Mouse (Mus musculus) urinary bladder, postnatal 25 days (tissue): ENCODE results near the gene Taar7e.
"Not testable (repeated sequence)": the region's sequence is repeated elsewhere in the genome, so short reads cannot be mapped to it uniquely, and the experiment has no call there.

Experiments used
- DNase-seq: peaks from one replicate; pipeline ENCODE4 v3.0.0; 2022; ENCODE audit warnings: low spot score

The Taar7e gene

DNA sequence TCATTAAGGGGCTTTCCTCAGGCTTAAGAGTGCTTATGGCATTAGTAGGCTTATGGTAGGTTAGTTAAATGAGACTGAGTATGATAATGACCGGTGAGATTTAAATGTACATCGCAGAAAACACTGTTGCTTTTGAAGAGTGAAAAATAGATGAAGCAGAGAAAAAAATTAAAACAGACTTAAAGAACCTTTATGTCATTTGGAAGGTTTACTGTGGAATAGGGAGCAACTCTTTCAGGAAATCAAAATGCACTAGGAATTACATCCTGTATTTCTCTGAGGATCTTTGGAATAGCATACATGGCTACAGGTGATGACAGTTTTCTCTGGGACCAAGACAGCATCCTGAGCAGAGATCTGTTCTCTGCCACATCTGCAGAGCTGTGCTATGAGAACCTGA is at the start of gene Taar7e:
Gene Taar7e (plus strand): TSS at position 301 of the 400 bp plus-strand sequence.
- no peak for DNase-seq

DNA sequence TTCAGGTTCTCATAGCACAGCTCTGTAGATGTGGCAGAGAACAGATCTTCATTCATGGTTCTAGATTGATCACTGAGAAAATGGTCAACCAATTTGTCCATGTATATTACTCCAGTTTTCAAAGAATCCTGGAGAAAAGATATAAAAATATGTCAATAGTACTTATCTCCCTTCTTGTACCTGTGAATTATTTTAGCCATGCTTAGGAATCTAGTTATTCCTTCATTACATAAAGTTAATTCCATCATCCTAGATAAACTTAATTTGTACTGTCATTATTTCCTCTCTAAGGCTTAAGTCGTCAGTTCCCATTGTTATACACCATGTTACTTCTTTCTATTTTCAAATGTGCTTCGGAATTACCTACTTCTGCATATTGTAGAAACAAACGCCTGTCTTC is 44.0 kb upstream of the Taar7e start, which contains the start of gene Taar7a:
Gene Taar7a (minus strand): TSS at position 101 of the 400 bp plus-strand sequence.
- no peak for DNase-seq

DNA sequence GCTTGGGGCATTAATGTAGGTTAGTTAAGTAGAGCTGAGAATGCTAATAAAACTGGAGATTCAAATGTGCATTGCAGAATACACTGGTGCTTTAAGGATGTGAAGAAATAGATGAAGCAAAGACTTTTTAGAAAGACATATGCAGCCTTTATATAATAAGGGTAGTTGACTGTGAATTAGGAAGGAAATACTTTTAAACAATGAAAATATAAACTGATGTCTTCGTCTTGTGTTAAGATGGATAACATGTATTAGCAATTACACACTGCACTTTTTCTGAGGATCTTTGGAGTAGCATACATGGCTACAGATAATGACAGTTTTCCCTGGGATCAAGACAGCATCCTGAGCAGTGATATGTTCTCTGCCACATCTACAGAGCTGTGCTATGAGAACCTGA is 37.8 kb upstream of the Taar7e start, which contains the start of gene Taar7b:
Gene Taar7b (plus strand): TSS at position 301 of the 400 bp plus-strand sequence.
- DNase-seq = no peak

DNA sequence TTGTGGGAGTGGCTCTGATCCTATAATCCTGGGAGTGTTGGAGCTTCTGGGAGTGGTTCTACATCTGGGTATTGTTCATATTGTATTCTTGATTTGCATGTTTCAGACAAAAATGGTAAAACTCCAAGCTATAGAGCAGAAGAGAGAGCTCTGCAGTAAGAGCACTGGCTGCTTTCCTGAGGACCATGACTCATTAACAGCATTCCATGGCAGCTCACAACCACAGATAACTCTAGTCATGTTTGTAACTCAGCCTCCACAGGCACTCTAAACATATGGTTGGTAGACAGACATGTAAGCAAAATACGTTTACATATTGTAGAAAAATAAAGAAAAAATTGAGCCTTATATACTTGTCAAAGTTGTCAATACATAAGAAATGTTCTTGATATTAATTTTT is 31.0 kb upstream of the Taar7e start:
- DNase-seq = no peak

DNA sequence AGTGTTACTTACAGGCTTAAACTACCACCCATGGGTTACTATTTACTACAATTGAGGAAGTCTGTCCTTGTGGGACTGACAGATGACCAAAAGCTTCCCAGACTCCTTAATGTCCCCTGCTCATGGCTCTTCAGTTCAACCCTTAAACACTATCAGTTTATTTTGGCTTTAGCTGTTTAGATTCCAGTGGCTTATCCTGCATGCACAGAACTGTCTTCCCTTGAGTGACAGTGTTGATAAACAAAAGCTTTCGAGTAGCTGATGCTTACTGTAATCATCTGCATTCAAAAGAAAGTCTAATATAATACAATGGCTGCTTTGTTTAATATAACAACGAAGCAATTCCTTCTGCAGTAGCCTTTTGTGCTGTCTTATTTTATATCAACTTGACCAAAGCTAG is 30.4 kb upstream of the Taar7e start:
- no peak for DNase-seq

DNA sequence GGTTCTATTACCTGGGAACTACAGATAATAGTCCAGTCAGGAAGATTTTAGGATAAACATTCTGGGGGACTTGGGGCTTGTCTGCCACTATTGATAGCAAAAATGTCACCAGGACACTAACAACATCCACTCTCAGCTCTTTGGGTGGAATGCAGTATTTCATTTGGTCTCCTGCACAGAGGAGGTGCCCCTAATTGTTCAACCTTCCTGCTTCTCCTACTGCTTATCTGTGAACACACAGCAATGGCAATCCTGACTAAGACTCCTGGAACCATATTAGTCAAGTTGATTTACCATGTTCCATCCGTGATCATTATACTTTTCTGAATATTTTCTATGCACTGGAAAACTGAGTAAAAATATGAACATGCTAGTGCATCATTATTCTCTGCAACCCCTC is 29.3 kb upstream of the Taar7e start:
- no peak for DNase-seq

DNA sequence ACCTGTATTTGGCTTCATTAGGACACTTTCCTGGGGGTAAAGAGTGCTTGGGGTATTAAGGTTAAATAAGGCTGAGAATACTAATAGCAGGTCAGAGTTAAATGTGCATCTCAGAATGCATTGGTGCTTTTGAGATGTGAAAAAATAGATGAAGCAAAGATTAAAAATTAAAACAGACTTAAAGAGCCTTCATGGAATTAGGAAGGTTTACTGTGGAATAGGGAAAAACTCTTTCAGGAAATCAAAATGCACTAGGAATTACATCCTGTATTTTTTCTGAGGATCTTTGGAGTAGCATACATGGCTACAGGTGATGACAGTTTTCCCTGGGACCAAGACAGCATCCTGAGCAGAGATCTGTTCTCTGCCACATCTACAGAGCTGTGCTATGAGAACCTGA is 10.5 kb upstream of the Taar7e start, which contains the start of gene Taar7d:
Gene Taar7d (plus strand): TSS at position 301 of the 400 bp plus-strand sequence.
- DNase-seq = no peak

DNA sequence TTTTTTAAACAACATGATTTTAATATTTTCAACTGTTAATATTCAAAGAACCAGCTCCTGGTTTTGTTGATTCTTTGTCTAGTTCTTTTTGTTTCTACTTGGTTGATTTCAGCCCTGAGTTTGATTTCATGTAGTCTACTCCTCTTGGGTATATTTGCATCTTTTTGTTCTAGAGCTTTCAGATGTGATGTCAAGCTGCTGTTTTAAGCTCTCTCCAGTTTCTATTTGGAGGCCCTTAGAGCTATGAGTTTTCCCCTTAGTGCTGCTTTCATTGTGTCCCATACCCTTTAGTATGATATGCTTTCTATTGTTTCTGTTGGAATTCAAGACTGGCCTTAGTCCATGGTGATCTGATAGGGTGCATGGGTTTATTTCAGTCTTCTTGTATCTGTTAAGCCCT is 6.1 kb upstream of the Taar7e start:
- DNase-seq = no peak

DNA sequence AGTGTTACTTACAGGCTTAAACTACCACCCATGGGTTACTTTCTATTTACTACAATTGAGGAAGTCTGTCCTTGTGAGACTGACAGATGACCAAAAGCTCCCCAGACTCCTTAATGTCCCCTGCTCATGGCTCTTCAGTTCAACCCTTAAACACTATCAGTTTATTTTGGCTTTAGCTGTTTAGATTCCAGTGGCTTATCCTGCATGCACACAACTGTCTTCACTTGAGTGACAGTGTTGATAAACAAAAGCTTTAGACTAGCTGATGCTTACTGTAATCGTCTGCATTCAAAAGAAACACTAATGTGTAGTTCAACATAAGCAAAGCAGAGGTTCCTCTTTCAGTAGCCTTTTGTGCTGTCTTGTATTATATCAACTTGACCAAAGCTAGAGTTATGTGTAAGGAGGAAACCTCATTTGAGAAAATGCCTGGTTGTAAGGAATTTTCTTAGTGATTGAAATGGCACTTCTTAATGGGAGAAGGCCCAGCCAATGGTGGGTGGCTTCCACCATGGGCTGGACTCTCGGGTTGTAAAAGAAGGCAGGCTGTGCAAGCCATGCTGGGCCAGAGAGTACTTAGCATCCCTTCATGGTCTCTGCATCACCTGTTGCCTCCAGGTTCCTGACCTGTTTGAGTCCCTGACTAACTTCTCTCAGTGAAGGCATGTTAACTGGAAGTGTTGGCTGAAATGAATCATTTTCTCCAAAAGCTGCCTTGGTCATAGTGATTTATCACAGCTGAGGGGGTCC is 2.9 kb downstream of the Taar7e start:
- DNase-seq = no peak

DNA sequence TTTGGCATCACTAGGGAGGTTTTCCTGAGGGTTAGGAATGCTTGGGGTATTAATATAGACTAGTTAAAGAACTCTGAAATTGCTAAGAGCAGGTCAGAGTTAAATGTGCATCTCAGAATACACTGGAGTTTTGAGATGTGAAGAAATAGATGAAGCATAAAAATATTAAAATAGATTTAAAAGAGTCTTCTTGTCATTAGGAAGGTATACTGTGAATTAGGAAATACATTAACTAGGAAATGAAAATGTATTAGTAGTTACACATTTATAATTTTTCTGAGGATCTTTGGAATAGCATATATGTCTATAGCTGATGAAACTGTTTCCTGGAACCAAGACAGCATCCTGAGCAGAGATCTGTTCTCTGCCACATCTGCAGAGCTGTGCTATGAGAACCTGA is 11.8 kb downstream of the Taar7e start, which contains the start of gene Taar7f:
Gene Taar7f (plus strand): TSS at position 301 of the 400 bp plus-strand sequence.
- DNase-seq = no peak

DNA sequence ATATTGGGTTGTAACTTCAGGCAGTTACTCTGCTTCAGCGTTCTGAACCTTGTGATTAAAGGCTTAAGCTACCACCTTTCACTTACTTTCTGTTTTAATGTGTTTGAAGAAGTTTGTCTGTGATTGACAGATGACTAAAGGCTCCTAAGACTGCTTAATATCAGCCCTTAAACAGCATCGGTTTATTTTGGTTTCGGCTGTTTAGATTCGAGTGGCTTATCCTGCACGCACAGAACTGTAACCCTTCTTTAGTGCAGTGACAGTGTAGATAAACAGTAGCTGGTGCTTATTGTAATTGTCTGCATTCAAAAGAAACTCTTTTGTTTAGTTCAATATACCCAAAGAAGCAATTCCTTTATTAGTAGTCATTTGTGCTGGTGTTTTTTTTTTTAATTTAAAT is 14.6 kb downstream of the Taar7e start:
- no peak for DNase-seq

DNA sequence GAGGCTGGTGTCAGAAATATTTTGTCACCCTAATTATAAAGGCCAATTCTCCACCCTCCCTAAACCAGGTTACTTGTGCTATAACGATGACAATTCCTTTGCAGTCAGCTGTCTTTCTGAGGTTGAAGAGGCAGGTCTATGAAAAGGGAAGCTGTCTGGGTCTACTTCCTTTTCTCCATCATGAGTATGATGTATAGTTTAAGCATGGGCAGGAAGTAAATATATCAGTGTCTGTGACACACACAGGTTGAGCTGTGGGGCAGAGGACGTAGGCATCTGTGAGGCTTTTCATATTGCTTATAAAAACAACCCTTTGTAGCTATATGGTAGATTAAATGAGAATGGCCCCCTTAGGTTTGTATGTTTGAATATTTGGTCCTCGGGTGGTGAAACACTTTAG is 21.6 kb downstream of the Taar7e start:
- DNase-seq = no peak

DNA sequence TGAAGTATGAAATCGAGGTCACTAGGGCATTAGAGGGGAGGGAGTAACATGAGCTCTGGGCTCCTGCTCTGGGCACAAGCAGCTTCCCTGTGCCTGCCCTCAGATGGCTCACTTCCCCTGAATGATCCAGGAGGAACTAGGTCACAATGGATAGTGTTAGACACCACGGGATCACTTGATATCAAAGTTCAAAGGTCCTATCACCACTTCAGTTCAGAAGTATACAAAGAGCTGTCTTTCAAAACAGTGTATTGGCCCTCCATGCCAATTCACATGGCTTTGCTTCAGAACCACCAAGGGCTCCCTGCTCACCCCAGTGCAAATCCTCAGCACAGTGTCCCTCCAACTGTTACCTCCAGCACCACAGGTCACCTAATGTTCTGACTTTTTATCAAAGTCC is 37.3 kb downstream of the Taar7e start:
- not testable (repeated sequence) for DNase-seq

DNA sequence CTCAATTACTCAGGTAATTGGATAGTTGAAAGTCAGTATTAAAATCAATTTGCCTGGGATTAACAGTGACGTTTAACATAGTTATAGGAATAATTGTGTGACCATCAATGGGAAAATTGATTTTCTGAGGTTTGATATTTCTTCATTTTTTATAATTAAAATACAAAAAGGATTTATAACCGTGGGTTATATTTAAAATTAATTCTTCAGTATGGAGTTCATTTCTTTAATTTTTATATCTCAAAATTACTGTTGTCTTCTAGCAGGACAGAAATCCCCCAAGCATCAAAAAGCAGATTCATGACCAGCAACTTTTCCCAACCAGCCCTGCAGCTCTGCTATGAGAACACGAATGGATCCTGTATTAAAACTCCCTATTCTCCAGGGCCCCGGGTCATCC is 38.8 kb downstream of the Taar7e start, which contains the start of gene Taar8a:
Gene Taar8a (plus strand): TSS at position 301 of the 400 bp plus-strand sequence.
- not testable (repeated sequence) for DNase-seq

DNA sequence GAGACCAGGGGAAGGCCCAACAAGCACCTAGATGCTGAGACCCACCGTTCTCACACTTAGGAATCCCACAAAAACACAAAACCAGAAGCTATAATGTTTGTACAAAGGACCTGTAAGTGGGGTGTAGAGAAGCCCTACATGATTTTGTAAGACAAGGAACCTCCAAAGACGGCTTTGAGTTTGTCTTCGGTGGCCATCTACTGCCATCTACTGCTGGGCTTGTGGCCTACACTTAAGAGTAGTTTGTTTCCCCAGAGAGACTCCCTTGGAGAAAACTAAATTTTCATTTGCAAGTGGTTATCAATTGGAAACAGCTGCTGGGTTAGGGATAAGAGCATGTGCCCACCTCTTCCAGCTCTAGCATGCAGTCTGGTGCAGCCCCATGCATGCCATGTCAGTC is 42.8 kb downstream of the Taar7e start:
- peak; percentile 13 for DNase-seq

DNA sequence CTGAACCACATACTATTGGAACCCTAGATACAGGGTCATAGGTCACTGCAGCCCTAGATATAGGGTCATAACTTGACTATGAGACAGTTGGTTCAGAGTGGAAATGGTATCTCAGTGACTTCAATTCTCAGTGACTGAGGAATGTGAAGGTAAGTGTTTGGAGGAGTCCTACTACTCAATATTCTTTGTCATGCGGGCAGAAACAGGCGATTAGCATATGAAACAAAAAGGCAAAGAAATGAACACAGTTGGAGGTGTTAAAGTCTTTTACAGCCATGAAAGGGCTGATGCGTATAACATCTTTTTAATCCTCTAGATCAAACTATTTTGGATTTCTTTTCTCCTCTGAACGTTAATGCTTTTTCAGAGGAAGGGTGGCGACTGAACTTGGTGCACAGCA is 48.5 kb downstream of the Taar7e start:
- DNase-seq = no peak

DNA sequence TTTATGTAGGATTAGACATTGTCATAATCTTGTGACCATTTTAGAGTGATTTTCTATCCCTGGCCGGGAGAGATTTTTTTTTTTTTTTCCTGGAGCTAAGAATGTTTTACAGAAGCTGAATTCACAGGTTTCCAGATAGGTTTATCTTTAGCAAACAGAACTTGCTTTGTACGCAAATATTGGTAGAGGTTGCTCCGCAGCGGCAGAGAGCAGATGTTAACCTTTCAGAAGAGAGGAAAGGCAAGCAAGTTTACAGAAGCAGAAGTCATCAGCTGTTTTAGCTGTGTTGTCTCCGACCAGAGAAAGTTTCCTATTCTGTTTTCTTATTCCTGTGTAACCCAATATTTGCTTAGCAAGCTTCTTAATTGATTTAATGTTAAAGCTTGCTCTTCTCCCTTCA is 49.1 kb downstream of the Taar7e start:
- no peak for DNase-seq

DNA sequence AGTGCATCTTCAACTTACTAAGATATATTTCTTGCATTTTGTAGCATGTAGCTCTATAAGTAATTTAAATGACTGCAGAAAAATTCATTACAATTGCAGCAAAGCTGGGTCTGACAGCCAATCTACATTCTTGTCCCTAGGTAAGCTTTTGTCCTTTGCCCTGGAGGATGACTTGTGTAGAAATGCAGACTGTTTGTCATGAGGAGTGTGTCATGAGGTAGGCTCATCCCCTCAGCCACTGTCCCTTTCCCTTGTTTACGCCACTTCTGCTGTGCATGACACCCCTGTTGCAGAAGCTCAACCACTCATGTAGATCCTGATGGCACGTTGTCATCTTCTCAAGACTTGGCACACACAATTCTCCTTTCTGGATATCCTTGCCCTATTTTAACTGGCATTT is 49.8 kb downstream of the Taar7e start:
- DNase-seq = no peak
